Mouse (Mus musculus) adrenal gland, postnatal 10 days (tissue): Measurements from ENCODE around the gene Sntg2. TPM values are rescaled to one million over a fixed set of nuclear protein-coding genes. Genes with fewer than 3 reads are reported as not detected.

Source experiments
- DNase-seq: peaks from one replicate; pipeline ENCODE4 v3.0.0; 2021; ENCODE audit warnings: mixed read lengths
- long read RNA-seq, 2 experiments: library from polyadenylated mRNA; stranded (forward); transcript quantifications; one replicate each; pipeline ENCODE4 v2.0.0; 2021
- total RNA-seq, 2 experiments: library from RNA; stranded (reverse); gene quantifications; 2 replicates each; pipeline ENCODE4 v1.2.3; 2021

Gene Sntg2
- 1 to 10 TPM; 1.0 to 1.5 TPM for total RNA-seq
- long read RNA-seq, experiment 1, partial matches to known transcripts, result 0 of 2 reads
- long read RNA-seq, experiment 1, other reads (novel, unspliced or antisense), result 2 of 2 reads
- long read RNA-seq, experiment 2, partial matches to known transcripts, result 0 of 1 reads
- long read RNA-seq, experiment 2, other reads (novel, unspliced or antisense), result 1 of 1 reads

GRCm38 (mm10) chr12:30372933-30373501 lies at the start of gene Sntg2:
Gene Sntg2 (minus strand): TSS chr12:30373375.
- DNase-seq, result peak; percentile 92

GRCm38 (mm10) chr12:30416547-30416946 lies 43.4 kb upstream of the Sntg2 start:
- DNase-seq, result no peak

- DNase-seq, result peak; percentile 16
These were observed 42.8 kb upstream of the Sntg2 start for GRCm38 (mm10) chr12:30415981-30416380.

GRCm38 (mm10) chr12:30402651-30403050 lies 29.5 kb upstream of the Sntg2 start:
- DNase-seq, result no peak

GRCm38 (mm10) chr12:30400531-30400930 lies 27.4 kb upstream of the Sntg2 start:
- DNase-seq, result no peak

GRCm38 (mm10) chr12:30400114-30400513 lies 26.9 kb upstream of the Sntg2 start:
- DNase-seq, result no peak

- no peak for DNase-seq
These were observed 882 bp downstream of the Sntg2 start for GRCm38 (mm10) chr12:30372293-30372692.

GRCm38 (mm10) chr12:30369786-30370185 lies 3.4 kb downstream of the Sntg2 start:
- peak; percentile 90 for DNase-seq

GRCm38 (mm10) chr12:30369141-30369540 lies 4.0 kb downstream of the Sntg2 start:
- no peak for DNase-seq

- DNase-seq, result no peak
These were observed 10.9 kb downstream of the Sntg2 start for GRCm38 (mm10) chr12:30362306-30362705.

- peak; percentile 19 for DNase-seq
These were observed 15.5 kb downstream of the Sntg2 start for GRCm38 (mm10) chr12:30357666-30358065.

GRCm38 (mm10) chr12:30352393-30352792 lies 20.8 kb downstream of the Sntg2 start:
- no peak for DNase-seq

- no peak for DNase-seq
These were observed 25.1 kb downstream of the Sntg2 start for GRCm38 (mm10) chr12:30348036-30348435.

GRCm38 (mm10) chr12:30347284-30347683 lies 25.9 kb downstream of the Sntg2 start:
- no peak for DNase-seq

GRCm38 (mm10) chr12:30344806-30345205 lies 28.4 kb downstream of the Sntg2 start:
- DNase-seq, result peak; percentile 12

GRCm38 (mm10) chr12:30336301-30336700 lies 36.9 kb downstream of the Sntg2 start:
- no peak for DNase-seq

GRCm38 (mm10) chr12:30334502-30334901 lies 38.7 kb downstream of the Sntg2 start:
- no peak for DNase-seq

- DNase-seq, result no peak
These were observed 55.2 kb downstream of the Sntg2 start for GRCm38 (mm10) chr12:30317971-30318370.

- DNase-seq, result no peak
These were observed 60.2 kb downstream of the Sntg2 start for GRCm38 (mm10) chr12:30313021-30313420.

- peak; percentile 4 for DNase-seq
These were observed 64.8 kb downstream of the Sntg2 start for GRCm38 (mm10) chr12:30308197-30308939.

- no peak for DNase-seq
These were observed 80.2 kb downstream of the Sntg2 start for GRCm38 (mm10) chr12:30292724-30293560.

- no peak for DNase-seq
These were observed 86.1 kb downstream of the Sntg2 start for GRCm38 (mm10) chr12:30286888-30287573.
